In genomic region chr5:97192656-97193055, GRCm38 (mm10) we compare ENCODE assay signal across 19 mouse cellular contexts.
DNase-seq lines count a peak whose midpoint lies in the region; ATAC-seq and TF ChIP-seq lines count a peak whose summit lies in the region.
"Had no signal": no experiment of that assay in that cellular context is flagged by ENCODE, and none has a peak within 500 bp of the region (broad histone marks: within the 10 kb centered on the region; RNA-seq: fewer than 3 reads in every experiment).

No protein-coding gene starts in this region.

- peak; percentile 14 to 33 for DNase-seq in left cerebral cortex, postnatal 25 days (ENCODE audit: low spot score in 2 of 2)
- DNase-seq in left cerebral cortex, postnatal 4 days = no peak
- DNase-seq in brain, embryonic 14.5 days (ENCODE audit: low read depth) = peak; percentile 47
- peak; percentile 11 for DNase-seq in telencephalon, adult 2 months (ENCODE audit: low read depth, low spot score)
- DNase-seq in c-Kit-positive CD71-positive TER-119-positive erythroid progenitor cells, embryonic 14.5 days (ENCODE audit: low spot score) = no peak
- DNase-seq: adrenal gland, adult 2 months; adrenal gland, postnatal 25 days; cerebellum, adult 18-20 months; cerebellum, postnatal 10 days; gastrocnemius, adult 2 months; gastrocnemius, postnatal 25 days; kidney, adult 18-20 months had no signal

- H3K27ac ChIP-seq in forebrain, embryonic 16.5 days (ENCODE audit: low read length) = peak overlapping the region; percentile 44; the same call in 1 of the 2 replicates
- H3K27ac ChIP-seq in forebrain, embryonic 13.5 days = no peak overlapping the region
- H3K27ac ChIP-seq: embryonic facial prominence, embryonic 12.5 days; gastrocnemius, adult 2 months; hindbrain, embryonic 10.5 days; hindbrain, embryonic 14.5 days; intestine, embryonic 15.5 days had no signal

- no peak overlapping the region for H3K4me3 ChIP-seq in forebrain, embryonic 16.5 days (replicated peaks; ENCODE audit: low read length)
- no peak overlapping the region for H3K4me3 ChIP-seq in forebrain, embryonic 13.5 days
- H3K4me3 ChIP-seq: embryonic facial prominence, embryonic 12.5 days; gastrocnemius, adult 2 months; heart, embryonic 12.5 days; hindbrain, embryonic 10.5 days; intestine, embryonic 15.5 days had no signal

- H3K9ac ChIP-seq in forebrain, embryonic 16.5 days (replicated peaks; ENCODE audit: low read depth, low read length) = no peak overlapping the region
- no peak overlapping the region for H3K9ac ChIP-seq in forebrain, embryonic 13.5 days
- H3K9ac ChIP-seq: embryonic facial prominence, embryonic 12.5 days; heart, embryonic 12.5 days; hindbrain, embryonic 14.5 days; intestine, embryonic 15.5 days had no signal

- no peaks in the 10 kb centered on the region for H3K36me3 ChIP-seq in forebrain, embryonic 16.5 days (ENCODE audit: control insufficient read depth, insufficient read depth)
- H3K36me3 ChIP-seq in forebrain, embryonic 13.5 days (ENCODE audit: poor library complexity, severe bottlenecking) = no peaks in the 10 kb centered on the region
- H3K36me3 ChIP-seq: embryonic facial prominence, embryonic 12.5 days; heart, embryonic 12.5 days; hindbrain, embryonic 10.5 days; intestine, embryonic 15.5 days had no signal

- 51% methylated on average over 13 of the region's 13 CpGs for WGBS in forebrain, embryonic 16.5 days
- 78% methylated on average over 13 of the region's 13 CpGs for WGBS in forebrain, embryonic 13.5 days

- ATAC-seq in forebrain, embryonic 16.5 days = peak; percentile 26
- ATAC-seq in forebrain, embryonic 13.5 days = no peak
- ATAC-seq: intestine, embryonic 15.5 days had no signal

- peaks cover 19% of the 10 kb centered on the region for H3K4me1 ChIP-seq in forebrain, embryonic 16.5 days (replicated peaks; ENCODE audit: control insufficient read depth, insufficient read depth, low read length)
- H3K4me1 ChIP-seq in forebrain, embryonic 13.5 days = peaks cover 18% of the 10 kb centered on the region
- H3K4me1 ChIP-seq: heart, embryonic 12.5 days; intestine, embryonic 15.5 days had no signal

- TF ChIP-seq CTCF in brain, embryonic 14.5 days (IDR thresholded peaks at IDR 0.05; ENCODE audit: borderline replicate concordance, extremely low read depth, insufficient read depth, insufficient read length) = no peak

- intact Hi-C loops in left cerebral cortex, postnatal 25 days (cut with DNase I) = no loop called here
- intact Hi-C loops in left cerebral cortex, postnatal 4 days (cut with DNase I) = no loop called here

- H3K9me3 ChIP-seq in forebrain, embryonic 16.5 days (ENCODE audit: control insufficient read depth, low read length) = no peaks in the 10 kb centered on the region
- H3K9me3 ChIP-seq in forebrain, embryonic 13.5 days (replicated peaks) = no peaks in the 10 kb centered on the region
- H3K9me3 ChIP-seq: embryonic facial prominence, embryonic 12.5 days; heart, embryonic 12.5 days; hindbrain, embryonic 10.5 days; intestine, embryonic 15.5 days had no signal

- no peak overlapping the region; the same call in 1 of the 2 replicates for H3K4me2 ChIP-seq in forebrain, embryonic 16.5 days (ENCODE audit: low read length)
- H3K4me2 ChIP-seq in forebrain, embryonic 13.5 days = no peak overlapping the region
- H3K4me2 ChIP-seq: embryonic facial prominence, embryonic 12.5 days; heart, embryonic 12.5 days; hindbrain, embryonic 14.5 days; intestine, embryonic 15.5 days had no signal

- no peak for TF ChIP-seq POLR2A in brain, embryonic 14.5 days (IDR thresholded peaks at IDR 0.05; ENCODE audit: borderline replicate concordance, extremely low read depth, insufficient read depth, insufficient read length, poor library complexity, severe bottlenecking)

- no peaks in the 10 kb centered on the region for H3K27me3 ChIP-seq in forebrain, embryonic 16.5 days (replicated peaks; ENCODE audit: control insufficient read depth, insufficient read depth, low read length)
- H3K27me3 ChIP-seq in forebrain, embryonic 13.5 days = no peaks in the 10 kb centered on the region
- H3K27me3 ChIP-seq: embryonic facial prominence, embryonic 12.5 days; heart, embryonic 12.5 days; intestine, embryonic 15.5 days had no signal

Comparison
In these comparisons a context has a peak if more than half of its experiments do, and no peak if none do; other contexts are left out.
1. DNase-seq: peak in left cerebral cortex, postnatal 25 days (2 of 2), brain, embryonic 14.5 days (single experiment) and telencephalon, adult 2 months (single experiment); none in left cerebral cortex, postnatal 4 days (single experiment) and c-Kit-positive CD71-positive TER-119-positive erythroid progenitor cells, embryonic 14.5 days (single experiment).